Mouse (Mus musculus): ENCODE results near the gene Hist1h2bk. TPM values are rescaled to one million over a fixed set of nuclear protein-coding genes. Genes with fewer than 3 reads are reported as not detected.
"Not testable (repeated sequence)": the region's sequence is repeated elsewhere in the genome, so short reads cannot be mapped to it uniquely, and the experiment has no call there.

Hist1h2bk gene
- polyA plus RNA-seq, 1 experiment from 2014 or later, result 3.9 TPM

DNA sequence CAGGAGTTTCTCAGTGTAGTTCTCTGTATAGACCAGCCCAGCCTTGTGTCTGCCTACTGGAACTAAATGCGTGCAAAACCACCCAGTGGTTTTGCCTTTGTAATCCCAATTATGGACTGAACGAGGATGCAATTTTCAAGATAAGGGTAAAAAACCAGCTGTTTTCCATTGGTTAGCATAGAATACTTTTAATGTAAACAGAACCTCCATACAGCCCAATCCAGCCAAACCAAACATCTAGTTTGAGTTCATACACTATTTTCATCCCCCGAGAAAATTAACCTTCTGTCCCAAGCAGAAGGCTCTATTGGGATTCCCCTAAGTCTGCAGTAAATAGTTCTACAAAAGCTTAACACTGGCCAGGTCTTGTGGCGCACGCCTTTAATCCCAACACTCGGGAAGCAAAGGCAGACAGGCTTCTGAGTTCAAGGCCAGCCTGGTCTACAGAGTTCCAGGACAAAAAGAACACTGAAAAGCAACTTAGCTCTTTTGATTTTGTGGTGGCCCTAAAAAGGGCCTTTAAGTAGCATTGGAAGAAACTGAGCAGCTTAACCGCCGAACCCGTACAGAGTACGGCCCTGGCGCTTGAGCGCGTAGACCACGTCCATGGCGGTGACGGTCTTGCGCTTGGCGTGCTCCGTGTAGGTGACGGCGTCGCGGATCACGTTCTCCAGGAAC lies 4.9 kb downstream of the Hist1h2bk start:
- peak overlapping the region; percentile 70 for H3K9ac ChIP-seq (ENCODE audit: low read depth, low read length)
- WGBS (ENCODE audit: insufficient replicate concordance), result under 1% methylated on average over 17 of the region's 24 CpGs
- H3K9me3 ChIP-seq (replicated peaks; ENCODE audit: control insufficient read depth, low read length), result no peaks in the 10 kb centered on the region
- H3K4me3 ChIP-seq (ENCODE audit: low read depth, low read length), result peak overlapping the region; percentile 39
- peak overlapping the region; percentile 76 for H3K4me2 ChIP-seq
- H3K27me3 ChIP-seq (ENCODE audit: control insufficient read depth, insufficient read depth, low read length), result no peaks in the 10 kb centered on the region
- peak; percentile 14; the same call in 1 of the 2 replicates for ATAC-seq (replicated peaks; ENCODE audit: insufficient number of reproducible peaks, low FRiP score, low TSS enrichment)
- H3K36me3 ChIP-seq (ENCODE audit: control insufficient read depth, insufficient read depth, low read length), result no peaks in the 10 kb centered on the region
- H3K27ac ChIP-seq (ENCODE audit: low read depth, low read length), result peak overlapping the region; percentile 95
- peaks cover 15% of the 10 kb centered on the region for H3K4me1 ChIP-seq (ENCODE audit: control insufficient read depth, insufficient read depth, low read length)

DNA sequence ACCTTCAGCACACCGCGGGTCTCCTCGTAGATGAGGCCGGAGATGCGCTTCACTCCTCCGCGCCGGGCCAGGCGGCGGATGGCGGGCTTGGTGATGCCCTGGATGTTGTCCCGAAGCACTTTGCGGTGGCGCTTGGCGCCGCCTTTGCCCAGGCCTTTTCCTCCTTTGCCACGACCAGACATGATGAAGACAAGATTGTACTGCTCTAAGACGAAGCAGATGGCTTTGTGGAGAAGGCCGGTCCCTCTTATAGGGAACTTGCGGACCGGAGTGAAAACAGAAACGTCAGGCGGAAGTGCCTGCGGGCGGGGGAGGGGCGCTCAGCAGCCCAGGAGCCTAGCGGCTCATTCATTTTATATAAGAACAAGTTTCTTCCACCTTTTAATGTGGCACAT lies 5.5 kb downstream of the Hist1h2bk start, which contains the start of gene Hist1h4i:
Gene Hist1h4i, minus strand, starts transcription at position 221 of the 395 bp plus-strand sequence.
- H3K9me3 ChIP-seq (replicated peaks; ENCODE audit: control insufficient read depth, low read length); H3K27me3 ChIP-seq (ENCODE audit: control insufficient read depth, insufficient read depth, low read length); H3K36me3 ChIP-seq (ENCODE audit: control insufficient read depth, insufficient read depth, low read length): not testable (repeated sequence)
- peak; percentile 62 for ATAC-seq (replicated peaks; ENCODE audit: insufficient number of reproducible peaks, low FRiP score, low TSS enrichment)
- WGBS (ENCODE audit: insufficient replicate concordance), result under 1% methylated on average over 22 of the region's 27 CpGs
- peak within 1 kb of the TSS; percentile 42 for H3K4me3 ChIP-seq (ENCODE audit: low read depth, low read length)
- peak within 1 kb of the TSS; percentile 76 for H3K4me2 ChIP-seq
- H3K4me1 ChIP-seq (ENCODE audit: control insufficient read depth, insufficient read depth, low read length), result peaks cover 15% of the 10 kb centered on the region
- H3K9ac ChIP-seq (ENCODE audit: low read depth, low read length), result peak within 1 kb of the TSS; percentile 77
- peak within 1 kb of the TSS; percentile 95 for H3K27ac ChIP-seq (ENCODE audit: low read depth, low read length)

DNA sequence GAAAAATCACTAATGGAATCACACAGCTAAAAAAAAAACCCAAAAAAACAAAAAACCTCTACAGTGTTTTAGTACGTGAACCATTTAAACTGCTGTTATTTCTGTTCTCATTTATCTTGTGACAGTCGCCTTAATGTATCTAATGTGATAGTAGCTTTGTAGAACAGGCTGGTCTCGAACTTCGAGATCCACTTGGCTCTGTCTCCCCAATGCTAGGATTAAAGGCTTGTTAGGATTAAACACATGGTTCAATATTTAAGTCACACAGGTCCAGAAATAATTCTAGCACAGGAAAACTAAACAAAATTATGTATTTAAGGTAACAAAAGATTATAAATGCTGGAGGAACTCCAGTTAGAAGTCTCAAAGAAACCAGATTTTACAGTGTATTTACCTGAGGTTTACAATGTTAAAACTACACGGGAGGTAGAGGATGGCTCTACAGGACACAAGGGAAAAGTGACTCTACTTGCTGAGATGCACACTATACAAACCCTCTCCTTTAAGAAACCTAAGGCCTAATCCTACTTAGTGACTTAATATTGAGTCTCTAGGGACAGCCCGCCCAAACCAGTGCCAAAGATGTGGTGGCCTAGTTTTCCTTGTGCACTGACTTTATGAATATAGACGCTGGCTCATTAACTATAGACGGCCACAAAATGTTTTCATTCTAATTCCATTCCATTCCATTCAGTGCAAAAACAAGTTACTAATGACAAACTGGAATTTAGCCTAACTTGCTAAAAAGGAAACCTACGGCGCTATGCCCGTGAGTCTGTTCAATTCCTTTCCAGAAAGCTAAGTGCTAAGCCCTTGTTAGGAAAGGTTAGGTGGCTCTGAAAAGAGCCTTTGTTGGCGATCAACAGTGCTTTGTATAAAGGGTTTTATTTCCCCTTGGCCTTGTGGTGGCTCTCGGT lies 6.2 kb downstream of the Hist1h2bk start:
- peaks cover 13% of the 10 kb centered on the region for H3K4me1 ChIP-seq (ENCODE audit: control insufficient read depth, insufficient read depth, low read length)
- no peak for ATAC-seq (replicated peaks; ENCODE audit: insufficient number of reproducible peaks, low FRiP score, low TSS enrichment)
- no peaks in the 10 kb centered on the region for H3K36me3 ChIP-seq (ENCODE audit: control insufficient read depth, insufficient read depth, low read length)
- peak overlapping the region; percentile 76 for H3K4me2 ChIP-seq
- 5% methylated on average over 13 of the region's 13 CpGs for WGBS (ENCODE audit: insufficient replicate concordance)
- H3K27me3 ChIP-seq (ENCODE audit: control insufficient read depth, insufficient read depth, low read length), result no peaks in the 10 kb centered on the region
- H3K9me3 ChIP-seq (replicated peaks; ENCODE audit: control insufficient read depth, low read length), result no peaks in the 10 kb centered on the region
- H3K4me3 ChIP-seq (ENCODE audit: low read depth, low read length), result peak overlapping the region; percentile 42
- peak overlapping the region; percentile 77 for H3K9ac ChIP-seq (ENCODE audit: low read depth, low read length)
- H3K27ac ChIP-seq (ENCODE audit: low read depth, low read length), result peak overlapping the region; percentile 95

DNA sequence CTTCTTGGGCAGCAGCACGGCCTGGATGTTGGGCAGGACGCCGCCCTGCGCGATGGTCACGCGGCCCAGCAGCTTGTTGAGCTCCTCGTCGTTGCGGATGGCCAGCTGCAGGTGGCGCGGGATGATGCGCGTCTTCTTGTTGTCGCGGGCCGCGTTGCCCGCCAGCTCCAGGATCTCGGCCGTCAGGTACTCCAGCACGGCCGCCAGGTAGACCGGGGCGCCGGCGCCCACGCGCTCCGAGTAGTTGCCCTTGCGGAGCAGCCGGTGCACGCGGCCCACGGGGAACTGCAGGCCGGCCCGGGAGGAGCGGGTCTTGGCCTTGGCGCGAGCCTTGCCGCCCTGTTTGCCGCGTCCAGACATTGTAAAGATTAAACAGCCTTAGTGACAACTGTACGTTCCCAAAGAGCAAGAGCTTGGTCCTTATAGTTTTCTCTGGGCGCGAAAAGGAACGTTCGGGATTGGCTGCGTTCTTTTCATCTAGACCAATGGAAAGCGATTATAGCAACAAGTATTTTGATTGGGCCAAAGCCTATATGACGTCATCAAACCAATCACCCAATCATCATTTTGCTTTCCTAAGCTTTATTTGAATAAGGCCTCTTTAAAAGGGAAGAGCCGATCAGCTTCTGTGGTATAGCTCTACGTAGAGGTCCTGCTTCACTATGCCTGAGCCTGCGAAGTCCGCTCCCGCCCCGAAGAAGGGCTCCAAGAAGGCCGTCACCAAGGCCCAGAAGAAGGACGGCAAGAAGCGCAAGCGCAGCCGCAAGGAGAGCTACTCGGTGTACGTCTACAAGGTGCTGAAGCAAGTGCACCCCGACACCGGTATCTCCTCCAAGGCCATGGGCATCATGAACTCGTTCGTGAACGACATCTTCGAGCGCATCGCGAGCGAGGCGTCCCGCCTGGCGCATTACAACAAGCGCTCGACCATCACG lies 7.2 kb downstream of the Hist1h2bk start, which contains the start of the genes Hist1h2ag and Hist1h2bj:
Gene Hist1h2ag, minus strand, starts transcription at position 377 of the 935 bp plus-strand sequence.
Gene Hist1h2bj, plus strand, starts transcription at position 647 of the 935 bp plus-strand sequence.
- Histone ChIP-seq H3K27ac (ENCODE audit: low read depth, low read length) (peak within 1 kb of the TSS; percentile 95), H3K9ac (ENCODE audit: low read depth, low read length) (peak within 1 kb of the TSS; percentile 77), H3K4me1 (ENCODE audit: control insufficient read depth, insufficient read depth, low read length) (peaks cover 13% of the 10 kb centered on the region), H3K4me2 (peak within 1 kb of the TSS; percentile 76), H3K4me3 (ENCODE audit: low read depth, low read length) (peak within 1 kb of the TSS; percentile 42)
- not testable (repeated sequence) for H3K36me3 ChIP-seq (ENCODE audit: control insufficient read depth, insufficient read depth, low read length); H3K27me3 ChIP-seq (ENCODE audit: control insufficient read depth, insufficient read depth, low read length); H3K9me3 ChIP-seq (replicated peaks; ENCODE audit: control insufficient read depth, low read length)
- 0% methylated on average over 39 of the region's 80 CpGs for WGBS (ENCODE audit: insufficient replicate concordance)
- peak; percentile 90 for ATAC-seq (replicated peaks; ENCODE audit: insufficient number of reproducible peaks, low FRiP score, low TSS enrichment)

DNA sequence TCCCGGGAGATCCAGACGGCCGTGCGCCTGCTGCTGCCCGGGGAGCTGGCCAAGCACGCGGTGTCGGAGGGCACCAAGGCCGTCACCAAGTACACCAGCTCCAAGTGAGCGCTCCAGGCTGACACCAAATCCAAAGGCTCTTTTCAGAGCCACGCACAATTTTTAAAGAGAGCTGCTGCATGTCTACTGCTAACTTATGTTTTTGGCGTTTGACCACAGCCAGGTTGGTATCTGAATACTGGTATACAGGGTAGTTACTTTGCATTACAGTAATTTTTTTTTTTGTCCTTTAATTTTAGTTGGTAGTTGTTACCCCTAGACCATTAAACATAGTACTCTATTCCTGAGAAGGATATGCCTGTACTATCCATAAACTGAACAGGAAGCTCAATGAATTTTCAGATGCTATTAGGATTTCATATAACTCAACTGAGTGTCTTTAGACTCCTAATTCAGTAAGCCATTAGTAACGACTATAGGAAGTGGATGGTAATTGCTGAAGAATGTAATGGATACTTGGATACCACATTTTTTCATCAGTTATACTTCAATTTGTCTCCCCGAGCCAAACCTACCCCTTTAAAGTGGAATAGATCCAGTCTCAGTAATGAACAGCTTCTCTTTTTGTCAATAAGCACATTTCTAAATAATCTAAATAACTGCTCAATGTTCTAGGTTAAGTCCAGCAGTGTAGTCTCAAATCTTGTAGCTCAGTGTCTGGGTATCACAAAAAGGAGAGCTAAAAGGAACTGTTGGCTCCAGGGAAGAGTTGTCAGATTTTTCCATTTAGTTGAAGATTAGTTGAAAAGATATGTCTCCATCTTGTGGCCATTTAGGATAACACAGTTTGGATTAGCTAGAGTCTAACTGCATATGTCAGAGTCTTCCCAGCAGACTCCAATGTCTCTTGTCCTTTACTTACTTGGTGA lies 8.1 kb downstream of the Hist1h2bk start:
- H3K4me1 ChIP-seq (ENCODE audit: control insufficient read depth, insufficient read depth, low read length), result peaks cover 13% of the 10 kb centered on the region
- H3K9ac ChIP-seq (ENCODE audit: low read depth, low read length), result peak overlapping the region; percentile 60; the same call in 1 of the 2 replicates
- H3K27ac ChIP-seq (ENCODE audit: low read depth, low read length), result peak overlapping the region; percentile 83
- H3K9me3 ChIP-seq (replicated peaks; ENCODE audit: control insufficient read depth, low read length), result no peaks in the 10 kb centered on the region
- H3K27me3 ChIP-seq (ENCODE audit: control insufficient read depth, insufficient read depth, low read length), result no peaks in the 10 kb centered on the region
- H3K4me3 ChIP-seq (ENCODE audit: low read depth, low read length), result peak overlapping the region; percentile 34
- WGBS (ENCODE audit: insufficient replicate concordance), result 2% methylated on average over 10 of the region's 14 CpGs
- peak overlapping the region; percentile 66 for H3K4me2 ChIP-seq
- peak; percentile 12; the same call in 1 of the 2 replicates for ATAC-seq (replicated peaks; ENCODE audit: insufficient number of reproducible peaks, low FRiP score, low TSS enrichment)
- H3K36me3 ChIP-seq (ENCODE audit: control insufficient read depth, insufficient read depth, low read length), result no peaks in the 10 kb centered on the region

DNA sequence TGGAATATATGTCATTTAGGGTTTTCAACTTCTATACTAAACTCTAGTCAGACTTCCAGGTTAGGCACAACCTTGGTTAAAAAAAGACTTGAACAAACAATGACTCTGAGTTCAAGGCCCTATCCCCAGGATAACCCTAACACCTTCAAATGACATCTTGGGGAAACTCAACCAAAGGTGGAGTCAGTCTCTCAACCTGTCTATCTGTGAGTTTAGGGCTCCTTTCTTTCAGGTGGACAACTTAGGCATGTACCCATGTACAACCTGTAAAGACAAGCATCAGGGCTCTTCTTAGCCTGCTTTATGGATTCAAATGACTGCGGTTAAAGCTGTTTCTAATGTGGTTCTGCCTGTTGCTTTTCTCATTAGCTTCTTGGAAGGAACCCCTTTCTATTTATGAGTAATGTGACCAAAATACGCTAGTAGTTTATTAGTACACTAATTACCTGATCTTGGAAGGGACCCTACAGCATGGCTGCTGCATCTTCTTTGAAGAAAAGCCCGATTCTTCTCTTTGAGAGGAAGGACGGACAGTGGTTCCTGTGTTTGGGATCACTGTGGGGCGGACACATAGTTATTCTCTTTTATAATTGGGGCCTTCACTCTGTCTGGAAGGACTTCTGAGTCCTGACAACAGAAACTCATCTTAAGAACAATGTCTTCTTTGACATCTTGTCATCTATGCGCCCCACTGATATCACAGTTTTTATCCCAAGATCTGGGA lies 8.9 kb downstream of the Hist1h2bk start:
- peaks cover 13% of the 10 kb centered on the region for H3K4me1 ChIP-seq (ENCODE audit: control insufficient read depth, insufficient read depth, low read length)
- peak overlapping the region; percentile 34; the same call in 1 of the 2 replicates for H3K4me3 ChIP-seq (ENCODE audit: low read depth, low read length)
- no peak overlapping the region for H3K9ac ChIP-seq (ENCODE audit: low read depth, low read length)
- no peak for ATAC-seq (replicated peaks; ENCODE audit: insufficient number of reproducible peaks, low FRiP score, low TSS enrichment)
- H3K27ac ChIP-seq (ENCODE audit: low read depth, low read length), result no peak overlapping the region
- 85% methylated on average over 6 of the region's 6 CpGs for WGBS (ENCODE audit: insufficient replicate concordance)
- no peaks in the 10 kb centered on the region for H3K36me3 ChIP-seq (ENCODE audit: control insufficient read depth, insufficient read depth, low read length)
- H3K4me2 ChIP-seq, result peak overlapping the region; percentile 66
- no peaks in the 10 kb centered on the region for H3K9me3 ChIP-seq (replicated peaks; ENCODE audit: control insufficient read depth, low read length)
- H3K27me3 ChIP-seq (ENCODE audit: control insufficient read depth, insufficient read depth, low read length), result no peaks in the 10 kb centered on the region

DNA sequence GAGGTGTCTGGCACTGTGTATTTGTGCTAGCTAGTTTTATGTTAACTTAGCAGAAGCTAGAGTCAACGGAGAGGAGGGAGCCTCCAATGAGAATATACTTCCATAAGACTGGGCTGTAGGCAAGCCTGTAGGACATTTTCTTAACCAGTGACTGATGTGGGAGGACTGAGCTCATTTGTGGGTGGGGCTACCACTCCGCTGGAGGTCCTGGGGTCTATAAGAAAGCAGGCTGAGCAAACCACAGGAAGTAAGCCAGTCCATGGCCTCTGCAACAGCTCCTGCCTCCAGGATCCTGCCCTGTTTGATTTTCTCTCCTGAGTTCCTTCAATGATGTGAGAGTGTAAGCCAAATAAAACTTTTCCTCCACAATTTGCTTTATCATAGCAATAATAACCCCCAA lies 9.6 kb downstream of the Hist1h2bk start:
- Histone ChIP-seq H3K36me3 (ENCODE audit: control insufficient read depth, insufficient read depth, low read length) (no peaks in the 10 kb centered on the region), H3K27me3 (ENCODE audit: control insufficient read depth, insufficient read depth, low read length) (no peaks in the 10 kb centered on the region), H3K4me3 (ENCODE audit: low read depth, low read length) (no peak overlapping the region), H3K9ac (ENCODE audit: low read depth, low read length) (no peak overlapping the region), H3K4me1 (ENCODE audit: control insufficient read depth, insufficient read depth, low read length) (peaks cover 9% of the 10 kb centered on the region), H3K4me2 (no peak overlapping the region), H3K27ac (ENCODE audit: low read depth, low read length) (no peak overlapping the region), H3K9me3 (replicated peaks; ENCODE audit: control insufficient read depth, low read length) (no peaks in the 10 kb centered on the region)
- no peak for ATAC-seq (replicated peaks; ENCODE audit: insufficient number of reproducible peaks, low FRiP score, low TSS enrichment)
- 45% methylated on average over 2 of the region's 2 CpGs for WGBS (ENCODE audit: insufficient replicate concordance)

All from heart, embryonic 11.5 days (tissue).